Mouse (Mus musculus) adrenal gland, postnatal 36 days (tissue): ENCODE data around the gene Gm2832. TPM values are rescaled to one million over a fixed set of nuclear protein-coding genes. Genes with fewer than 3 reads are reported as not detected.
"Not testable (repeated sequence)": the region's sequence is repeated elsewhere in the genome, so short reads cannot be mapped to it uniquely, and the experiment has no call there.

Source experiments
- DNase-seq, 2 experiments: peaks; one replicate each; pipeline ENCODE4 v3.0.0; 2021; ENCODE audit warnings: mixed read lengths in 1 of 2
- long read RNA-seq, 2 experiments: library from polyadenylated mRNA; stranded (forward); transcript quantifications; one replicate each; pipeline ENCODE4 v2.0.0; 2021; ENCODE audit warnings: borderline sequencing depth in 2 of 2
- total RNA-seq, 2 experiments: library from RNA; stranded (reverse); gene quantifications; 2 replicates each; pipeline ENCODE4 v1.2.3; 2021

Gm2832 gene
- not detected for total RNA-seq
- long read RNA-seq, experiment 1, result 0 reads
- long read RNA-seq, experiment 2, result 0 reads

- DNase-seq, result not testable (repeated sequence)
Observed at GRCm38 (mm10) chr14:41278505-41278904, at the start of gene Gm2832. Gene Gm2832 (plus strand): TSS chr14:41278805.

- peak; percentile 44 to 65 for DNase-seq
Observed at GRCm38 (mm10) chr14:41263296-41263695, 15.3 kb upstream of the Gm2832 start.

- DNase-seq, result peak; percentile 6 to 17
Observed at GRCm38 (mm10) chr14:41263853-41264755, 14.5 kb upstream of the Gm2832 start.

GRCm38 (mm10) chr14:41264756-41265566 is 13.6 kb upstream of the Gm2832 start:
- peak; percentile 28 to 48 for DNase-seq

GRCm38 (mm10) chr14:41285965-41286364 is 7.4 kb downstream of the Gm2832 start:
- DNase-seq, result not testable (repeated sequence)

Other genes starting within 250 kb of the Gm2832 start
- under 1 TPM; 0.36 to 0.53 TPM for gene Dydc2, start 209.6 kb upstream of the Gm2832 start, total RNA-seq
- gene Dydc1, start 205.9 kb upstream of the Gm2832 start, total RNA-seq, result under 1 TPM in 1 of 2 experiments, not detected in 1; 0.49 TPM
- under 1 TPM in 1 of 2 experiments, not detected in 1; 0.53 TPM for gene Mat1a, start 173.8 kb upstream of the Gm2832 start, total RNA-seq
- under 1 TPM; 0.26 to 0.46 TPM for gene Sftpa1, start 147.0 kb upstream of the Gm2832 start, total RNA-seq
- gene Mbl1, start 127.3 kb upstream of the Gm2832 start, total RNA-seq, result under 1 TPM in 1 of 2 experiments, not detected in 1; 0.46 TPM
- not detected for gene Sftpd, start 93.7 kb upstream of the Gm2832 start, total RNA-seq
- gene Gm5798, start 69.8 kb downstream of the Gm2832 start, total RNA-seq, result not detected
- not detected for gene Gm7945, start 107.6 kb downstream of the Gm2832 start, total RNA-seq
- not detected for gene Gm6482, start 129.5 kb downstream of the Gm2832 start, total RNA-seq
- gene Gm7954, start 174.7 kb downstream of the Gm2832 start, total RNA-seq, result not detected
- gene Gm3486, start 210.7 kb downstream of the Gm2832 start, total RNA-seq, result not detected